Mouse (Mus musculus): ENCODE measurements around the gene Gnl3.

The Gnl3 gene

DNA sequence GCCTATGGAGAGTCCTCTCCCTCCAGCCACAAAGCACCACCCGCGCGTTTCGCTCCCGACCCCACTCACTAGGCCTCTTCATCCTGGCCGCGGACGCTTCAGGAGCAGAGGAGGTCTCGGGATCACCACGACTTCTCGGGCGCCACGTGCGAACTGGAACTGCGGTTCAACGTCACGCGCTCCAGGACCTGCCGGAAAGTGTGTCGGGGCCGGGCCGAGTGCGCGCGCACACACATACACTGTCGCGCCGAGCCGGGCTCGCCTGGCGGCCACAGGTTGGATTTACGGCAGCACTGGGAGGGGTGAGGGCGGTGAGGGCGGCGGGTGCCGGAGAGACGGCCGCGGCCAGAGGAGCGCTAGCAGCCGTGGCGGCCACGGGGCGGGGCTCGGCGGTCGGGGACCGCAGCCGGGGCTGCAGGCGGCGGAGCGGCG, at the start of gene Gnl3, which contains the start of gene Pbrm1:
Gene Gnl3 (minus strand): TSS at position 293 of the 432 bp plus-strand sequence.
Gene Pbrm1 (plus strand): TSS at position 279 of the 432 bp plus-strand sequence.
- peak; percentile 98 for DNase-seq (ENCODE audit: low read depth, low spot score)

GRCm38 (mm10) chr14:31062277-31062676, 43.3 kb upstream of the Gnl3 start:
- peak; percentile 4 for DNase-seq (ENCODE audit: low read depth, low spot score)

DNA sequence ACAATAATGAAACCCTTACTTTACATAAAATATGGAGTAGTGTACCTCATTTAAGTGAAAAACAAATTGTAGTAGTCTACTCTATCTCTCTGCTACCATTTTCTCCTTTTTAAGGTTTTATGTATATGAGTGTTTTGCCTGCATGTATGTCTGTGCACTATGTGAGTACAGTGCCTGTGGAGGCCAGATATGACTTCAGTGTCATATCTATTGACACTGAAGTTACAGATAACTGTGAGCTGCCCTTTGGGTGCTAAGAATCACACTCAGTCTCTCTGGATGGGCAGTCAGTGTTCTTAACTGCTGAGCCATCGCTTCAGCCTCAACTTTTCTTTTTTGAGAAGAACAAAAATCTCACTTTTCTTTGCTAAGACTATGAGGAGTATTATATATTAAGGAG, 26.9 kb upstream of the Gnl3 start:
- DNase-seq (ENCODE audit: low read depth, low spot score), result no peak

GRCm38 (mm10) chr14:31045296-31045695, 26.3 kb upstream of the Gnl3 start:
- no peak for DNase-seq (ENCODE audit: low read depth, low spot score)

- peak; percentile 27 for DNase-seq (ENCODE audit: low read depth, low spot score)
These were observed 6.8 kb upstream of the Gnl3 start for GRCm38 (mm10) chr14:31025785-31026184.

DNA sequence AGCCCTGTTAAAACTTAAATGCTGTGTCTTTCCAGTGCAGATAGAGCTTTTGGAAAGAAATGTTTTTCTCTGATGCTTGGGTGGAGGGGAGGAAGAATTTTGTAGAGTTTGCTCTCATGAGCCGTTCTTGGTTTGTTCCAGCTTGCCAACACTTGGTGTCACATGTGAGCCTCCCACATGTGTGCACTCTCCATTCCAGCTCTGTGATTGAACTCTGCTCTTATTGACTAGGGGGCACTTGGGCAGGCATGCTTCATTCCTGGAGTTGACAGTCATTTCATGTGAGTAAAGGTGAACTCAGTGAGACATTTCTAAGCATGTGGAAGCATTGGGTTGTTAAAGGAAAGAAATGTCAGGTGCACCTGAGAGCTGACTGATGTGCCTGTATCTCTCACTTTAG, 3.6 kb upstream of the Gnl3 start:
- DNase-seq (ENCODE audit: low read depth, low spot score), result no peak

GRCm38 (mm10) chr14:31019331-31020205, 616 bp upstream of the Gnl3 start:
- DNase-seq (ENCODE audit: low read depth, low spot score), result peak; percentile 95

DNA sequence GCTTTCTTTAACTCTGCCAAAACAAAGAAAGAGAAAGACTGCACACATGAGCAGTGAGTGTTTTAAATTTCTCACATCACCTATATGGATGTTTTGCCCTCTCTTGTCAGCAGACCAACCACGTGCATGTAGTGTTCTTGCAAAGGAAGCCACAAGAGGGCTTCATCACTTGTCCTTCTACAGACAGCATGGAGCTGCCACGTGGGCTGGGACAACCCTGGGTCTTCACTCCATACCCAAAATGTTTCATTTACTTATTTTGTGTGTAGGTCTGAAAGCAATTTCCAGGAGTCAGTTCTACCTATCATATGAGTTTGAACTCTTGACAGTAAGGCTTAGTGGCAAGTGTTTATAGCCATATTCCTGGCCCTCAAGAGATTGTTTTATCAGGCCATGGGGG, 1.1 kb downstream of the Gnl3 start:
- DNase-seq (ENCODE audit: low read depth, low spot score), result peak; percentile 57

- no peak for DNase-seq (ENCODE audit: low read depth, low spot score)
These were observed 2.9 kb downstream of the Gnl3 start for GRCm38 (mm10) chr14:31016063-31016462.

GRCm38 (mm10) chr14:31013928-31014327, 5.0 kb downstream of the Gnl3 start:
- no peak for DNase-seq (ENCODE audit: low read depth, low spot score)

- DNase-seq (ENCODE audit: low read depth, low spot score), result no peak
These were observed 7.4 kb downstream of the Gnl3 start for GRCm38 (mm10) chr14:31011588-31011987.

- no peak for DNase-seq (ENCODE audit: low read depth, low spot score)
These were observed 12.2 kb downstream of the Gnl3 start for GRCm38 (mm10) chr14:31006779-31007178.

DNA sequence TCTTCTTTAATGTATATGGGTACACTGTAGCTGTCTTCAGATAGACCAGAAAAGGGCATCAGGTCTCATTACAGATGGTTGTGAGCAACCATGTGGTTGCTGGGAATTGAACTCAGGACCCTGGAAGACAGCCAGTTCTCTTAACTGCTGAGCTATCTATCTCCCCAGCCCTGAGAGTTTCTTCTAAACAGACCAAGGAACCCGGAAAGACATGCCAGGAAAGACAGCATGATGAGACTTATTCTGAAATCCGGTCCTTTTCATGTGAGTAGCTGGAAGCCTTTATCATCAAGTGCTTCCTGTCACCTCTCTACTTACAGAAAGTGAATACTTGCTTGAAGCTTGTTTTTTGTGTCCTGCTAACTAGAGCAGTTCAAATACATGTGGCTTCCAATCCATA, 14.4 kb downstream of the Gnl3 start:
- DNase-seq (ENCODE audit: low read depth, low spot score), result no peak

DNA sequence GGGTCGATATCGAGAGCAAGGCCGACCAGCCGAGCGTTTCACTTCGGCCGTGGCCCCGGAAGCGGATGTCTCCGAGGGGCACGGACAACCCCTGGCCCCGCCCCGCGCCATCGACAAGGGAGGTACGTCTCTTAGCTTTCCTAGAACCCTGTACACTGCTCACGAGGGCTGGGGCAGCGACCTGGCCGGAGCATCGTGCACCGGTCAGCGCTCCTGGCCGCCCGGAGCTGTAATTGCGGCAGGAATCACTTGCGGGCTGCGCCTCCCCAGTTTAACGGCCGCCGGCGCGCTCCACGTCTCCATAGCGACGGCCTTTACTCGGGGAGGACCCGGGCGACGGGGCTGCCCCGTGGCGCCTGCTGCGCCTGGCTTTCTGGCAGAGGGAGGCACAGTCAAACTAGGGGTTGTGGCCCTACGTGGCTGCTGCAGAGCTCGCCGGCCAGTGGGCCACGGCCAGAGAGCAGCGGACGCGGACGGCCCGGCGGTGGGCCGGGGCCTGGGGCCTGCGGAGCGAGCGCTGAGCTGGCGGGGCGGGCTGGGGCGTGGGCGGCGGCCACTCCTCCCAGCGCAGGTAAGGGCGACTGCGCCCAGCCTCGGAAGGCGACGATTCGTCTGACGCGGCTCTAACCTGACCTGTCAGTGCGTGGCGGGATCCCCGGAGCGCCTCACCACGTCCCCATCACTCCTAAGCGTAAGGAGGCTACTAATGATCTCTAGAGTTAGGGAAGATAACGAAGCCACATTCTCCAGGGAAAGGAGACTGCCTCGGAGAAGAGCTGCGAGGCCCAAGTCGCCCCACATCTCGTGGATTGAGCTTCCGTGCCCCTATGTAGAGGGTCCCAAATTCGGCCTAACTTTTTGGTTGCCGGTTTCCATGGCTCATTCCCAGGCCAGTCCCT, 17.4 kb downstream of the Gnl3 start, which contains the start of the genes Glt8d1 and Spcs1:
Gene Glt8d1 (plus strand): TSS at position 94 of the 899 bp plus-strand sequence.
Gene Spcs1 (minus strand): TSS at position 366 of the 899 bp plus-strand sequence.
- DNase-seq (ENCODE audit: low read depth, low spot score), result peak; percentile 90

- no peak for DNase-seq (ENCODE audit: low read depth, low spot score)
These were observed 18.1 kb downstream of the Gnl3 start for GRCm38 (mm10) chr14:31000816-31001306.

GRCm38 (mm10) chr14:31000356-31000755, 18.6 kb downstream of the Gnl3 start:
- DNase-seq (ENCODE audit: low read depth, low spot score), result no peak

GRCm38 (mm10) chr14:30996417-30996816, 22.5 kb downstream of the Gnl3 start:
- DNase-seq (ENCODE audit: low read depth, low spot score), result no peak

DNA sequence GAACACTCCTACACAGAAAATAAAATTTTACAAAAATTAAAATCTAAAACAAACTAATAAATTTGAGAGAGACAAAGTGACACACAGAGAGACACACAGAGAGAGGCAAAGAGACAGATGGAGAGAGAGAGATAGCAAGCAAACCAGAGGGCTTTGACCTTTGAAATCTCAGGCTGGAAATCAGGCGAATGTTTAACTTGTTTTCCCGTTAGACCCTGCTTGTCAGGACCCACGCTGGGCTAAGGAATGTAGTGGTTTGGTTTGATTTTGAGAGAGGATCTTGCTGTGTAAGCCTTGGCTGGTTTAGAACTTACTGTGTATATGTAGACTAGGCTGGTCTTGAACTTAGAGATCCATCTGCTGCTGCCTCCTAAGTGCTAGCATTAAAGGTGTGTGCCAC, 42.7 kb downstream of the Gnl3 start:
- DNase-seq (ENCODE audit: low read depth, low spot score), result no peak

DNA sequence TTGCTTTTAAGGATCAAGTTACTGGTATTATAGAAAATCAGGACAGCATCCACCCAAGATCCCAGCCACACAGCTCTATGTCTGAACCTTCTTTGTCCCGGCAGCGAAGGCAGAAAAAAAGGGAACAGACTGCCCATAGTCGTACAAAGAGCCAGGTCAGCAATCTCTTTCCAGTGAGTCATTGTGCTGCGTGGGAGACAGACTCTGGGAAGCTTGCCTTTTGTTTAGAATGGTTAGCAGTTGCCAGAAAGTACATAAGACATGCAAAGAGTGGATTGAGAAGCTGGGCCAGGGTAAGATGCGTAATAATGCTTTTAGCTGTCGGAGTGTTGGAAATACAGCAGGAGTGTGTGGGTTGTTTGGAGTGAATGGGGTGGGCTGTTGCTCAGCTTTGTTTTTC, 44.7 kb downstream of the Gnl3 start:
- DNase-seq (ENCODE audit: low read depth, low spot score), result no peak
